Comparison of ENCODE assay signal across 26 mouse cellular contexts in the genomic region with DNA sequence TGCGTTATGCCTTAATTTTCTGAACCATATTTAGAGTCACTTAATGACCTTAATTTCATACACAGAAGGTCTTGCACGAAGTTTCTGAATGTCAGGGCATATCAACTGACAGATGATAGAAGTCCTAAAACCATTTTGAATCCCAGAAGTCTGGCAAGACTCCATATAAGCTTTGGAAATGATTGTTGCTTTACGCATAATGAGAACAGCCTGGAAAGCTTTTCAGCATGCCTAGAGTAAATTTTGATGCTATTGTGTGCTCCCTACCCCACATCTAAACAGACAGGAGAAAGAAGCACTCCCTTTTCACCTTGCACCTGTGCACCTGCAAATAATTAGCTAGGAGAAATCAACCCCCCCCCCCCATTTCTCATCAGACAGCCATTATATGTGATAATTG.
DNase-seq lines count a peak whose midpoint lies in the region; ATAC-seq and TF ChIP-seq lines count a peak whose summit lies in the region.
"Had no signal": no experiment of that assay in that cellular context is flagged by ENCODE, and none has a peak within 500 bp of the region (broad histone marks: within the 10 kb centered on the region; RNA-seq: fewer than 3 reads in every experiment).

No protein-coding gene starts in this region.

- H3K27me3 ChIP-seq in embryonic facial prominence, embryonic 14.5 days (replicated peaks; ENCODE audit: control insufficient read depth, insufficient read depth, low read length) = no peaks in the 10 kb centered on the region
- no peaks in the 10 kb centered on the region for H3K27me3 ChIP-seq in embryonic facial prominence, embryonic 10.5 days (replicated peaks; ENCODE audit: low read depth, poor library complexity, severe bottlenecking)
- H3K27me3 ChIP-seq in forebrain, postnatal 0 days (ENCODE audit: insufficient read depth, low read length) = no peaks in the 10 kb centered on the region
- H3K27me3 ChIP-seq in forebrain, embryonic 15.5 days = no peaks in the 10 kb centered on the region
- H3K27me3 ChIP-seq: CH12.LX; embryonic facial prominence, embryonic 13.5 days; forebrain, embryonic 12.5 days; heart, embryonic 13.5 days; hindbrain, embryonic 12.5 days; hindbrain, embryonic 15.5 days had no signal

- no peak for TF ChIP-seq POLR2A in brain, embryonic 14.5 days (IDR thresholded peaks at IDR 0.05; ENCODE audit: borderline replicate concordance, extremely low read depth, insufficient read depth, insufficient read length, poor library complexity, severe bottlenecking)

- ATAC-seq in embryonic facial prominence, embryonic 14.5 days (ENCODE audit: low read depth) = no peak
- peak; percentile 43; the same call in 1 of the 2 replicates for ATAC-seq in forebrain, postnatal 0 days
- ATAC-seq in forebrain, embryonic 15.5 days (replicated peaks) = no peak
- ATAC-seq: intestine, postnatal 0 days; Patski had no signal

- H3K4me3 ChIP-seq in embryonic facial prominence, embryonic 14.5 days (ENCODE audit: low read depth, low read length) = no peak overlapping the region
- no peak overlapping the region for H3K4me3 ChIP-seq in embryonic facial prominence, embryonic 10.5 days
- H3K4me3 ChIP-seq in forebrain, postnatal 0 days (ENCODE audit: low read depth, low read length) = no peak overlapping the region
- H3K4me3 ChIP-seq in forebrain, embryonic 15.5 days = no peak overlapping the region
- H3K4me3 ChIP-seq: embryonic facial prominence, embryonic 13.5 days; forebrain, embryonic 12.5 days; heart, adult 2 months; heart, embryonic 10.5 days; heart, embryonic 13.5 days; hindbrain, embryonic 12.5 days; hindbrain, embryonic 15.5 days had no signal

- 0 out of 2 replicates have a peak, but pooled peaks cover 7% of the 10 kb centered on the region for H3K9me3 ChIP-seq in embryonic facial prominence, embryonic 14.5 days (ENCODE audit: control insufficient read depth, low read length)
- no peaks in the 10 kb centered on the region for H3K9me3 ChIP-seq in embryonic facial prominence, embryonic 10.5 days
- peaks cover 6% of the 10 kb centered on the region; the same call in 1 of the 2 replicates for H3K9me3 ChIP-seq in forebrain, postnatal 0 days (ENCODE audit: low read length)
- no peaks in the 10 kb centered on the region for H3K9me3 ChIP-seq in forebrain, embryonic 15.5 days
- H3K9me3 ChIP-seq: forebrain, embryonic 12.5 days; G1E; heart, embryonic 10.5 days; hindbrain, embryonic 12.5 days; hindbrain, embryonic 15.5 days had no signal

- H3K9ac ChIP-seq in embryonic facial prominence, embryonic 14.5 days (ENCODE audit: low read depth, low read length) = no peak overlapping the region
- no peak overlapping the region for H3K9ac ChIP-seq in forebrain, postnatal 0 days
- no peak overlapping the region for H3K9ac ChIP-seq in forebrain, embryonic 15.5 days (replicated peaks)
- H3K9ac ChIP-seq: embryonic facial prominence, embryonic 13.5 days; forebrain, embryonic 12.5 days; heart, embryonic 13.5 days; hindbrain, embryonic 12.5 days; hindbrain, embryonic 15.5 days had no signal

- peak; percentile 9 for DNase-seq in embryonic facial prominence, embryonic 14.5 days (ENCODE audit: low spot score)
- DNase-seq in embryonic facial prominence, embryonic 10.5 days (ENCODE audit: low spot score) = no peak
- DNase-seq in forebrain, postnatal 0 days = peak; percentile 59
- peak; percentile 18 for DNase-seq in layer of hippocampus, adult 9-11 months
- no peak for DNase-seq in layer of hippocampus, postnatal 25 days (ENCODE audit: extremely low spot score in 1 of 2, low spot score in 1 of 2)
- peak; percentile 71 for DNase-seq in brain, embryonic 14.5 days (ENCODE audit: low read depth)
- DNase-seq: adrenal gland, postnatal 10 days; adrenal gland, postnatal 36 days; B cell, adult 2 months; cerebellum, adult 11-12 months; cerebellum, adult 8-10 months; cerebellum, postnatal 14 days; gastrocnemius, postnatal 10 days; gastrocnemius, postnatal 36 days; heart, adult 2 months had no signal

- WGBS in embryonic facial prominence, embryonic 14.5 days = 53% methylated on average over 3 of the region's 3 CpGs
- 77% methylated on average over 3 of the region's 3 CpGs for WGBS in embryonic facial prominence, embryonic 10.5 days
- WGBS in forebrain, postnatal 0 days = 26% methylated on average over 3 of the region's 3 CpGs
- WGBS in forebrain, embryonic 15.5 days = 37% methylated on average over 3 of the region's 3 CpGs

- H3K27ac ChIP-seq in embryonic facial prominence, embryonic 14.5 days (replicated peaks; ENCODE audit: low read depth, low read length) = no peak overlapping the region
- H3K27ac ChIP-seq in embryonic facial prominence, embryonic 10.5 days (replicated peaks) = no peak overlapping the region
- 0 out of 2 replicates have a peak overlapping the region, but pooled peaks have one; percentile 29 for H3K27ac ChIP-seq in forebrain, postnatal 0 days (ENCODE audit: low read depth, low read length)
- H3K27ac ChIP-seq in forebrain, embryonic 15.5 days (replicated peaks) = no peak overlapping the region
- H3K27ac ChIP-seq: embryonic facial prominence, embryonic 13.5 days; forebrain, embryonic 12.5 days; heart, adult 2 months; heart, embryonic 10.5 days; heart, embryonic 13.5 days; hindbrain, embryonic 12.5 days; hindbrain, embryonic 15.5 days had no signal

- no peaks in the 10 kb centered on the region for H3K4me1 ChIP-seq in embryonic facial prominence, embryonic 14.5 days (ENCODE audit: control insufficient read depth, insufficient read depth, low read length)
- H3K4me1 ChIP-seq in embryonic facial prominence, embryonic 10.5 days = no peaks in the 10 kb centered on the region
- H3K4me1 ChIP-seq in forebrain, postnatal 0 days (ENCODE audit: insufficient read depth) = 0 out of 2 replicates have a peak, but pooled peaks cover 2% of the 10 kb centered on the region
- H3K4me1 ChIP-seq in forebrain, embryonic 15.5 days = peaks cover 7% of the 10 kb centered on the region; the same call in 1 of the 2 replicates
- H3K4me1 ChIP-seq: embryonic facial prominence, embryonic 13.5 days; forebrain, embryonic 12.5 days; heart, embryonic 10.5 days; heart, embryonic 13.5 days; hindbrain, embryonic 12.5 days; hindbrain, embryonic 15.5 days had no signal

- H3K36me3 ChIP-seq in embryonic facial prominence, embryonic 14.5 days (ENCODE audit: control insufficient read depth, insufficient read depth, low read length) = no peaks in the 10 kb centered on the region
- no peaks in the 10 kb centered on the region for H3K36me3 ChIP-seq in embryonic facial prominence, embryonic 10.5 days (replicated peaks)
- H3K36me3 ChIP-seq in forebrain, postnatal 0 days (ENCODE audit: insufficient read depth) = no peaks in the 10 kb centered on the region
- no peaks in the 10 kb centered on the region for H3K36me3 ChIP-seq in forebrain, embryonic 15.5 days
- H3K36me3 ChIP-seq: embryonic facial prominence, embryonic 13.5 days; forebrain, embryonic 12.5 days; G1E; heart, embryonic 10.5 days; heart, embryonic 13.5 days; hindbrain, embryonic 12.5 days; hindbrain, embryonic 15.5 days had no signal

- H3K4me2 ChIP-seq in embryonic facial prominence, embryonic 14.5 days (ENCODE audit: low read depth, low read length) = no peak overlapping the region
- H3K4me2 ChIP-seq in forebrain, postnatal 0 days (ENCODE audit: low read depth) = no peak overlapping the region
- H3K4me2 ChIP-seq in forebrain, embryonic 15.5 days (replicated peaks) = no peak overlapping the region
- H3K4me2 ChIP-seq: embryonic facial prominence, embryonic 13.5 days; forebrain, embryonic 12.5 days; heart, embryonic 13.5 days; hindbrain, embryonic 12.5 days; hindbrain, embryonic 15.5 days had no signal

- no peak for TF ChIP-seq CTCF in forebrain, postnatal 0 days (IDR thresholded peaks at IDR 0.05; ENCODE audit: low read depth)
- no peak for TF ChIP-seq CTCF in brain, embryonic 14.5 days (IDR thresholded peaks at IDR 0.05; ENCODE audit: borderline replicate concordance, extremely low read depth, insufficient read depth, insufficient read length)

Comparison
In these comparisons a context has a peak if more than half of its experiments do, and no peak if none do; other contexts are left out.
1. DNase-seq: peak in embryonic facial prominence, embryonic 14.5 days (single experiment), forebrain, postnatal 0 days (single experiment), layer of hippocampus, adult 9-11 months (single experiment) and brain, embryonic 14.5 days (single experiment); none in embryonic facial prominence, embryonic 10.5 days (single experiment) and layer of hippocampus, postnatal 25 days (0 of 2).